Mouse (Mus musculus) layer of hippocampus, adult 6 months (tissue): ENCODE data around the gene Aldh3b1. TPM values are rescaled to one million over a fixed set of nuclear protein-coding genes. Genes with fewer than 3 reads are reported as not detected.

Source experiments
- long read RNA-seq, 2 experiments: library from polyadenylated mRNA; unstranded; transcript quantifications; one replicate each; pipeline ENCODE4 v2.0.0; 2019 to 2020
- polyA plus RNA-seq: library from polyadenylated mRNA; unstranded; fragments of <200 nt; fragmentation: Nextera tagmentation; gene quantifications from 2 replicates; pipeline ENCODE4 v1.2.3, GENCODE M21; 2021

Gene Aldh3b1
- 7.0 and 8.7 TPM in 2 replicates for polyA plus RNA-seq
- long read RNA-seq, experiment 1, transcript Aldh3b1-201 (10 exons, 1,924 nt), result major isoform, 8 of 13 reads
- long read RNA-seq, experiment 1, partial matches to known transcripts, result 1 of 13 reads
- long read RNA-seq, experiment 1, other reads (novel, unspliced or antisense), result 4 of 13 reads
- long read RNA-seq, experiment 2, transcript Aldh3b1-201 (10 exons, 1,924 nt), result major isoform, 14 of 26 reads
- long read RNA-seq, experiment 2, partial matches to known transcripts, result 1 of 26 reads
- long read RNA-seq, experiment 2, other reads (novel, unspliced or antisense), result 11 of 26 reads

DNA sequence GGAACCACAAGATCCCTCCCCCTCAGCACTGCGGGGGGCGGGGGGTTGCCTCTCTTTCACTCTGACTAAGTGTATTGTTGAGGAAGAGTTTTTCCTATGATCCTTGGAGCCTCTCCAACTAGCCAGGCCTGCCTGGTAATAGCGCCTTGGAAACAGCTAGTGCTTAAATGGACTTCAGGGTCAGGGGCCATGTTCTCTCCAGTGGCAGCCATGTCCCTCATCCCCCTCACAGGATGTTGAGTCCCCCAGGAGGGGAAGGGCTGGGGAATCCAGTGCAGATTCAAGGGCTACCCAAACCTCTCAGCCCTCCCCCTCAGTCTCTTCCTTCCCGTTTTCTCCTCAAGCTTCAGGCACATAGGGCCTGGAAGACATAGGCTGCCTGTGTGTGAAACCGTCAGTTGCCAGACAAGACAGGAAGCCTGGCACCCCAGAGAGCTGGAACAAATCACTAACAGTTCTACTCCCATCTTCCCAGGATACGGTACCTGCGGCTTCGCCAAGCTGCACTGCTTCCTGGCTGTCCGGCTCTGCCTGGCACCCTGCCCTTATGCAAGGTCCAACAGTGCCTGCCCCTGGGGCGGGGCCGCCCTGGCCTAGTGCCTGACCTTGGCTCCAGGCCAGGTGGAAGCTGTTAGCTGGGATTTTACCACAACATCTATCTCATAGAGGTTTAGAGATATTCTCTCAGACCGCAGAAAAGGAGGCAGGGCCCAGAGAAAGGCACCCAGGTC lies at the start of gene Aldh3b1:
TSS of gene Aldh3b1 (minus strand) at position 598 of the 731 bp plus-strand sequence.

GRCm38 (mm10) chr19:3972229-3972628 lies 42.6 kb upstream of the Aldh3b1 start, which contains the start of gene Aldh3b2:
Gene Aldh3b2 (plus strand): TSS chr19:3972328.

GRCm38 (mm10) chr19:3958470-3958869 lies 28.9 kb upstream of the Aldh3b1 start, which contains the start of gene Aldh3b3:
Gene Aldh3b3 (plus strand): TSS chr19:3958645.

GRCm38 (mm10) chr19:3935032-3935895 lies 5.7 kb upstream of the Aldh3b1 start, which contains the start of gene Unc93b1:
Gene Unc93b1 (plus strand): TSS chr19:3935186.

GRCm38 (mm10) chr19:3912337-3913204 lies 17.0 kb downstream of the Aldh3b1 start, which contains the start of gene Ndufs8:
Gene Ndufs8 (minus strand): TSS chr19:3912774.

DNA sequence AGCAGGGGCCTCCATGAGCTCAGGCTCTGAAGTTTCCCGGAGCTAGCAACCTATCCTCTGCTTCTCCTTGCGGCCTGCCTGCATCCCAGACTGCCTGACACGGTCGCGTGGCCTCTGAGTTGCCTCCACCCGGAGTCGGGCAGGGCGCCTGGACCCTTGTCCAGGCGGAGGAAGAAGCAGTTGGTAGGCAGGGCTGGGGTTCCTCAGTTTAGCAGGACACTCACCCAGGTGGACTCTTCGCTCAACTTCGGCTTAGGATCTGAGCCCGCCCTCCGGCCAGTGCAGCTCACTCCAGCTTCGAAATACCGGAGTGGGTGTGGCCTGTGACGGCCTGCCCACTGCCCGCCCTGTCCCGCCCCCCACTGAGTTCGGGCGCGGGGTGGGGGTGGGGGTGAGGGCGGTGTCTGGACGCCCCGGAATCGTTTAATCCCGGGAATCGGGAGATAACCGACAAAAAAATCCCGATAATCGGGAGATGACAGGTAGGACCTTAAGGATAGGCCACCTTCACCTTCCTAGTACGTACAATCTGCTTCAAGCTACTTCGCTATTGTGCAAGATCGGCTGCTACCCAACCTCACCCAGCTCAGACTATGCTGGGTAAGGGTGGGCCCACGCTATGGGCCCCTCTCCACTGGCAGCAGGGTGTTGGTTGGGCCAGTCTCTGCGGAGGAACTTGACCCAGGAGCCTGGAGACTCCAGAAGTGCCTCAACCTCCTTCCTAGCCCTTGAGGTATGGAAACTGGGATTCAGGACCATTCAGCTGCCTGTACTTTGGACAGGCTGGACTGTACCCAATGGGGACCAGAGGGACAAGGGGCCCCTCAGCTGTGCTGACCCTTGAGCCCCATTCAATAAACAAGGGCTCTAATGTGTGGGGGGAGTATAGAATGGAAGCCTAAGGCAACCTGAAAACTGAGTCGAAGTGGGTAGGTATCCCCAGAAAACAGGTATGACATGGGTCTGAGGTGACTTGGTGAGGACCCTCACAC lies 22.5 kb downstream of the Aldh3b1 start, which contains the start of gene Tcirg1:
TSS of gene Tcirg1 (minus strand) at position 339 of the 992 bp plus-strand sequence.

Other genes with a start within 250 kb of the Aldh3b1 start
- gene Lrp5, start 243.2 kb downstream of the Aldh3b1 start, polyA plus RNA-seq, result 3.7 and 5.0 TPM in 2 replicates
- 21.9 and 23.4 TPM in 2 replicates for gene 1810055G02Rik, start 221.5 kb downstream of the Aldh3b1 start, polyA plus RNA-seq
- 8.6 and 9.5 TPM in 2 replicates for gene Kmt5b, start 162.4 kb downstream of the Aldh3b1 start, polyA plus RNA-seq
- gene Chka, start 78.0 kb downstream of the Aldh3b1 start, polyA plus RNA-seq, result 19.4 and 20.0 TPM in 2 replicates
- 3.9 and 4.3 TPM in 2 replicates for gene Tcirg1, start 22.7 kb downstream of the Aldh3b1 start, polyA plus RNA-seq
- gene Ndufs8, start 17.0 kb downstream of the Aldh3b1 start, polyA plus RNA-seq, result 575 and 594 TPM in 2 replicates
- 25.0 and 27.9 TPM in 2 replicates for gene Unc93b1, start 5.4 kb upstream of the Aldh3b1 start, polyA plus RNA-seq
- not detected in 2 replicates for gene Aldh3b3, start 28.8 kb upstream of the Aldh3b1 start, polyA plus RNA-seq
- 2.3 and 2.5 TPM in 2 replicates for gene Aldh3b2, start 42.5 kb upstream of the Aldh3b1 start, polyA plus RNA-seq
- 2.2 and 3.3 TPM in 2 replicates for gene Acy3, start 56.8 kb upstream of the Aldh3b1 start, polyA plus RNA-seq
- gene Tbx10, start 62.9 kb upstream of the Aldh3b1 start, polyA plus RNA-seq, result 0.10 TPM in 1 of 2 replicates, not detected in the other
- gene Nudt8, start 70.8 kb upstream of the Aldh3b1 start, polyA plus RNA-seq, result 22.0 and 24.3 TPM in 2 replicates
- gene Gm49405, start 70.8 kb upstream of the Aldh3b1 start, polyA plus RNA-seq, result 0.09 and 0.10 TPM in 2 replicates
- 2.8 and 2.9 TPM in 2 replicates for gene Doc2g, start 73.5 kb upstream of the Aldh3b1 start, polyA plus RNA-seq
- gene Ndufv1, start 83.0 kb upstream of the Aldh3b1 start, polyA plus RNA-seq, result 448 and 464 TPM in 2 replicates
- gene Gstp1, start 108.2 kb upstream of the Aldh3b1 start, polyA plus RNA-seq, result 1,221 and 1,279 TPM in 2 replicates
- gene Gstp2, start 116.2 kb upstream of the Aldh3b1 start, polyA plus RNA-seq, result 2.1 and 2.8 TPM in 2 replicates
- gene Gstp3, start 129.8 kb upstream of the Aldh3b1 start, polyA plus RNA-seq, result not detected in 2 replicates
- not detected in 2 replicates for gene Cabp2, start 151.8 kb upstream of the Aldh3b1 start, polyA plus RNA-seq
- gene Cdk2ap2, start 167.4 kb upstream of the Aldh3b1 start, polyA plus RNA-seq, result 59.8 and 62.1 TPM in 2 replicates
- 52.0 and 59.9 TPM in 2 replicates for gene Pitpnm1, start 170.2 kb upstream of the Aldh3b1 start, polyA plus RNA-seq
- 204 and 212 TPM in 2 replicates for gene Aip, start 196.1 kb upstream of the Aldh3b1 start, polyA plus RNA-seq
- gene Gpr152, start 210.0 kb upstream of the Aldh3b1 start, polyA plus RNA-seq, result not detected in 2 replicates
- gene Cabp4, start 214.2 kb upstream of the Aldh3b1 start, polyA plus RNA-seq, result 0.04 TPM in 1 of 2 replicates, not detected in the other
- gene Coro1b, start 218.8 kb upstream of the Aldh3b1 start, polyA plus RNA-seq, result 101 and 105 TPM in 2 replicates
- gene Ptprcap, start 223.8 kb upstream of the Aldh3b1 start, polyA plus RNA-seq, result 1.2 and 2.0 TPM in 2 replicates
- 7.5 and 9.5 TPM in 2 replicates for gene Rps6kb2, start 233.5 kb upstream of the Aldh3b1 start, polyA plus RNA-seq
- 2.8 and 2.9 TPM in 2 replicates for gene Carns1, start 245.7 kb upstream of the Aldh3b1 start, polyA plus RNA-seq